Mouse (Mus musculus) MEL (cell line): ENCODE results near the gene Tor1aip2.

ENCODE experiments used
- CHD2 ChIP-seq: IDR thresholded peaks from 2 replicates; pipeline ENCODE4 v1.6.1; 2011; ENCODE audit warnings: low read length, improper control_type of control experiment
- CTCF ChIP-seq, 3 experiments: IDR thresholded peaks in 2 of 3; conservative IDR thresholded peaks in 1 of 3; 2 replicates each; pipeline ENCODE4 v1.5.1; 2011 to 2012; ENCODE audit warnings: low read length in 3 of 3, low read depth in 2 of 3, mild to moderate bottlenecking in 2 of 3, improper control_type of control experiment in 1 of 3, inconsistent platforms in 1 of 3, mixed read lengths in 1 of 3, moderate library complexity in 1 of 3; ENCODE audit not compliant: control insufficient read depth in 1 of 3, insufficient read depth in 1 of 3, poor library complexity in 1 of 3, severe bottlenecking in 1 of 3
- GATA1 ChIP-seq: IDR thresholded peaks from 2 replicates; pipeline ENCODE4 v1.6.1; 2011; ENCODE audit warnings: low read depth, low read length, improper control_type of control experiment

DNA sequence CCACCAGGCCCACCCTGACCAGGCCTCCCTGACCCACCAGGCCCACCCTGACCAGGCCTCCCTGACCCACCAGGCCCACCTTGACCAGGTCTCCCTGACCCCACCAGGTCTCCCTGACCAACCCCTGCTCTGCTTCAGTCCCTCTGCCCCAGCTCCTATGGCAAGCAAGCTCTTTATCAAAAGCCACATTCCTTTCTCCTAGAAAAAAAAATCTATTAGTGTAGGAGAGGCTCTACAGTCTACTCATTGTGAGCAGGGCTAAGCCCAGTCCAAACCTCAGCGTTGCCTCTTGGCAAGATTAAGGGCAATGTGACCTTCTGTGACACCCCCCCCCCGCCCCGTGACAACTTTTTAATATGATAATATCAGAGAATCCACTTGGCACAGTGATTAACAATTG lies 49.4 kb downstream of the Tor1aip2 start:
- TF ChIP-seq CTCF (IDR thresholded peaks at IDR 0.05 in 2 of 3, conservative IDR thresholded peaks at IDR 0.05 in 1 of 3; ENCODE audit: control insufficient read depth in 1 of 3, insufficient read depth in 1 of 3, low read depth in 2 of 3, low read length in 3 of 3, poor library complexity in 1 of 3, severe bottlenecking in 1 of 3) (no peak), CHD2 (no peak), GATA1 (no peak)
